Mouse (Mus musculus) stomach, postnatal 0 days (tissue): ENCODE measurements around the gene Rbms1.

Experiments used
- CTCF ChIP-seq: IDR thresholded peaks from 2 replicates; pipeline ENCODE4 v1.5.1; 2016; ENCODE audit warnings: antibody characterized with exemption, low read depth, mild to moderate bottlenecking, moderate library complexity
- EP300 ChIP-seq: optimal IDR thresholded peaks from 2 replicates; pipeline ENCODE3; 2016; ENCODE audit warnings: antibody characterized with exemption

DNA sequence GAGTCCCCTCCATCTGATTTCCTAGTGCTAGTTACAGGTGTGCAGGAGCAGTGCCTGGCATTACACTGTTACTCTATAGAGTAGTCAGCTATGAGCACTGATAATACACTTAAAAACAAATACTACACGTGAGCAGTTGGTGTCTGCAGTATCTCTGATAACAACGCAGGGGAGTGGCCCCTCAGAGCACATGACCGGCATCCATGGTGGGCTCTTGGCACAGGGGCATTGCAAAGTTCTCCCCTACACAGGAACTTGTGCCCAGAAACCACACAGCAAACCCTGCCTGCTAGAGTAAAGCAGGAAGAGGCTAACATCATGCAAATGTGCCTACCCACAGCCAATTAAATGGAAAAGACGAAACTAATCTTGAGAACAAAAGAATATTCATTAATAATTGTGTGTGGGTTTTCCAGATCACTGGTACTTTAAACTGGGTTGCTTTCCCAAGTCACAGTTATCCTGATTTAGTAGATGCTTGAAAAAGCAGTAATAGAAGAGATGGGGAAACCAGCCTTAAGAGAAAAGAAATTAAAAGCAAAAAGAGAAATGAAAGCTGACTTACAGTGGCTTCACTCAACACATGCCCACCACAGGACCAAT lies 94.8 kb downstream of the Rbms1 start:
- TF ChIP-seq CTCF, result no peak
- no peak for TF ChIP-seq EP300
